Mouse (Mus musculus) frontal cortex, adult 2 months (tissue): ENCODE results near the gene Fgf23. TPM values are rescaled to one million over a fixed set of nuclear protein-coding genes. Genes with fewer than 3 reads are reported as not detected.

Experiments used
- DNase-seq, 2 experiments: peaks; one replicate each; pipeline ENCODE4 v3.0.0; 2022; ENCODE audit warnings: low spot score in 1 of 2; ENCODE audit errors: extremely low spot score in 1 of 2
- polyA plus RNA-seq: library from polyadenylated mRNA; depleted of rRNA; stranded (reverse); fragments of >200 nt; gene quantifications from 2 replicates; pipeline ENCODE4 v1.2.3, GENCODE M21; 2012; rRNA removed

The Fgf23 gene
- polyA plus RNA-seq, 1 experiment, result 0.88 TPM

GRCm38 (mm10) chr6:127109402-127109930 lies 36.8 kb downstream of the Fgf23 start, which contains the start of gene Tigar:
TSS of gene Tigar (minus strand) at chr6:127109557.
- peak; percentile 94 to 97 for DNase-seq

- no peak for DNase-seq
These were observed 42.2 kb downstream of the Fgf23 start for GRCm38 (mm10) chr6:127114753-127115456.

GRCm38 (mm10) chr6:127122221-127122806 lies 49.6 kb downstream of the Fgf23 start:
- DNase-seq, result no peak

GRCm38 (mm10) chr6:127122996-127123395 lies 50.3 kb downstream of the Fgf23 start:
- no peak for DNase-seq

- no peak for DNase-seq
These were observed 50.8 kb downstream of the Fgf23 start for GRCm38 (mm10) chr6:127123506-127123905.

- no peak for DNase-seq
These were observed 57.0 kb downstream of the Fgf23 start for GRCm38 (mm10) chr6:127129659-127130058.

- no peak for DNase-seq
These were observed 57.7 kb downstream of the Fgf23 start for GRCm38 (mm10) chr6:127130377-127130776.

Other genes starting within 250 kb of the Fgf23 start
- gene Ndufa9, start 223.8 kb upstream of the Fgf23 start, polyA plus RNA-seq, result 134 and 138 TPM in 2 replicates
- 0.14 and 0.32 TPM in 2 replicates for gene Akap3, start 219.8 kb upstream of the Fgf23 start, polyA plus RNA-seq
- gene Dyrk4, start 151.1 kb upstream of the Fgf23 start, polyA plus RNA-seq, result 0.30 and 0.65 TPM in 2 replicates
- gene Rad51ap1, start 133.3 kb upstream of the Fgf23 start, polyA plus RNA-seq, result 4.1 and 4.5 TPM in 2 replicates
- gene D6Wsu163e, start 132.9 kb upstream of the Fgf23 start, polyA plus RNA-seq, result 25.8 and 32.7 TPM in 2 replicates
- not detected in 2 replicates for gene Fgf6, start 57.3 kb upstream of the Fgf23 start, polyA plus RNA-seq
- gene Tigar, start 36.7 kb downstream of the Fgf23 start, polyA plus RNA-seq, result 16.2 and 16.6 TPM in 2 replicates
- gene Ccnd2, start 79.3 kb downstream of the Fgf23 start, polyA plus RNA-seq, result 41.8 and 49.2 TPM in 2 replicates